Mouse (Mus musculus) heart, embryonic 10.5 days (tissue): ENCODE data around the gene Fbll1. TPM values are rescaled to one million over a fixed set of nuclear protein-coding genes. Genes with fewer than 3 reads are reported as not detected.

Experiments
- DNase-seq: peaks from one replicate; pipeline ENCODE4 v3.0.0-alpha.2; 2017; ENCODE audit warnings: low spot score
- H3K27ac ChIP-seq: fragments of 300-500 bp; sonication (generic); 2 replicates; pipeline ENCODE4 v1.5.1; 2016; ENCODE audit warnings: mild to moderate bottlenecking
- H3K27me3 ChIP-seq: fragments of 300-500 bp; sonication (generic); 2 replicates; pipeline ENCODE4 v1.6.1; 2016; ENCODE audit warnings: mild to moderate bottlenecking; ENCODE audit not compliant: poor library complexity, insufficient read depth, severe bottlenecking
- H3K36me3 ChIP-seq: fragments of 300-500 bp; sonication (generic); 2 replicates; pipeline ENCODE4 v1.6.1; 2016; ENCODE audit warnings: mild to moderate bottlenecking, moderate library complexity
- H3K4me1 ChIP-seq: fragments of 300-500 bp; sonication (generic); 2 replicates; pipeline ENCODE4 v1.6.1; 2016; ENCODE audit warnings: mild to moderate bottlenecking
- H3K4me3 ChIP-seq: fragments of 300-500 bp; sonication (generic); 2 replicates; pipeline ENCODE4 v1.5.1; 2016; ENCODE audit warnings: mild to moderate bottlenecking, moderate library complexity
- H3K9me3 ChIP-seq: fragments of 300-500 bp; sonication (generic); 2 replicates; pipeline ENCODE4 v1.6.1; 2016; ENCODE audit warnings: mild to moderate bottlenecking, moderate library complexity
- WGBS: fragments of 180-500 bp; shearing (Covaris S2); methylation state at CpG from one replicate; pipeline ENCODE4 v1.1.7; 2016; 5-methylcytosine and 5-hydroxymethylcytosine counted together
- polyA plus RNA-seq: library from polyadenylated mRNA; unstranded; fragments of >200 nt; fragmentation: Nextera tagmentation; extraction: Ambion mirVana; gene quantifications from 2 replicates; pipeline ENCODE4 v1.2.1, GENCODE M21; 2016

The Fbll1 gene
- polyA plus RNA-seq, 1 experiment from 2014 or later: not detected

GRCm38 (mm10) chr11:35775606-35776005, 23.1 kb downstream of the Fbll1 start:
- DNase-seq: no peak
- Histone ChIP-seq H3K27ac (no peak overlapping the region), H3K4me1 (peaks cover 7% of the 10 kb centered on the region; the same call in 1 of the 2 replicates), H3K9me3 (no peaks in the 10 kb centered on the region), H3K4me3 (no peak overlapping the region), H3K27me3 (no peaks in the 10 kb centered on the region), H3K36me3 (peaks cover 52% of the 10 kb centered on the region)
- 97% methylated on average over 3 of the region's 3 CpGs for WGBS

DNA sequence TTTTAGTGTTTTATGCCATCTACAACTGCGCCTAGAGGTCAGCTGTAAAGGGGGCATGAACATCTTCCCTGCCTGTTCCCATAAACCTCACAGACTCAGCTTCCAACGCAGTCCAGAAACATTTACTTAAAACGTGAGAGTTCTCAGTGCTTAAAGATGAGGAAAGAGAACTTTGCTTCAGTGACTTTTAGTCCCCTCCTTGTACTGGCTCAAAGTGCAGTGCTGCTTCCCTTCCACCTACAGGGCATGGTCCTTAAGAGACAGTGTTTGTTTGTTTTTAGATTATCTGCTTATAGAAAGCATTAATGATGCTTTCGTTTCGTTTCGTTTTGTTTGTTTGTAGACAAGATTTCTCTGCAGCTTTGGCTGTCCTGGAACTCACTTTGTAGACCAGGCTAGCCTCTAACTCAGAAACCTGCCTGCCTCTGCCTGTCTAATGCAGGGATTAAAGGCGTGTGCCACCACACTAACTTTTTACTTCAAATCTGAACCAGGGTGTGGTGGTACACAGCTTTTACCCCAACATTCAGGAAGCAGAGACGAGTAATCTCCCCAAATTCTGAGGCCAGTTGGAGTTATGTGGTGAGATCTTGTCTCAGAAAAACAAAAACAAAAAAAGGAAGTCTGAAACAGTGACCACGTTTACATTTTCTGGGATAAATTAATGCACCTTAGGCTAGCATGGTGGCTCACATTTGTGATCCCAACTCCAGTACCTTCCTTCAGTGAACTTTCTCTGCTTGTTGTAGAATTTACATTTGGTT, 27.8 kb downstream of the Fbll1 start:
- Histone ChIP-seq H3K4me1 (peaks cover 9% of the 10 kb centered on the region), H3K9me3 (no peaks in the 10 kb centered on the region), H3K36me3 (peaks cover 8% of the 10 kb centered on the region; the same call in 1 of the 2 replicates), H3K27me3 (no peaks in the 10 kb centered on the region), H3K27ac (peak overlapping the region; percentile 99; the same call in 1 of the 2 replicates), H3K4me3 (peak overlapping the region; percentile 90)
- 63% methylated on average over 9 of the region's 9 CpGs for WGBS
- no peak for DNase-seq

- no peaks in the 10 kb centered on the region for H3K27me3 ChIP-seq
- peaks cover 9% of the 10 kb centered on the region for H3K4me1 ChIP-seq
- H3K27ac ChIP-seq: peak overlapping the region; percentile 99
- peak; percentile 88 for DNase-seq
- peak overlapping the region; percentile 90 for H3K4me3 ChIP-seq
- no peaks in the 10 kb centered on the region for H3K9me3 ChIP-seq
- peaks cover 5% of the 10 kb centered on the region; the same call in 1 of the 2 replicates for H3K36me3 ChIP-seq
- under 1% methylated on average over 41 of the region's 41 CpGs for WGBS
Measured at GRCm38 (mm10) chr11:35769746-35770437, 28.8 kb downstream of the Fbll1 start.

DNA sequence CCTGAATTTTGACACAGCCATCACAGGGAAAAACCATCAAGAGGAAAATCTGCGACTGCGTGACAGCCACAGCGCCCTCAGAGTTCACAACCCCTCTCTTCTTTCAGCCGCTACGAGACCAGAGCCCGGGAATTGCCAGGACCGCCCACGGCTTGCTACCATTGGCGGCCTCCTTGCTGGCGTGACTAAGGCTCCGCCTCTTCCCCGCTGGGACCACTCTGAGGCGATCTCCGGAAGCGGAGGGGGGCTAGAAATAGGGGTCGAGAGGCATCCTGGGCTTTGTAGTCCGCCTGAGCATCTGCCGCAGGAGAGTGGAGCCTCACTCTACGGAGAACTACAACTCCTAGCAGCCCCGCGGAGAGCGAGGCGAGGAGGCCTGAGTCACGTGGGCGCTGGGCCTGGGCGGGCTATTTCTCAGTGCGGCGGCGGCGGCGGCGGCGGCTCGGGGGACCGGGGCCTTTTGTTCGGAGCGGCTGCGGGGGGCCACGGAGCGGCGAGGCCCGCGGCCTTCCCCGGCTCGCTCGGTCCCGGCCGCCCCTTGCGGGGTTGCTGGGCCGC, 29.4 kb downstream of the Fbll1 start, which contains the start of gene Pank3:
Pank3 (plus strand) TSS at position 297 of the 558 bp plus-strand sequence.
- DNase-seq: peak; percentile 99
- Histone ChIP-seq H3K27me3 (no peaks in the 10 kb centered on the region), H3K27ac (peak within 1 kb of the TSS; percentile 99), H3K4me3 (peak within 1 kb of the TSS; percentile 90), H3K9me3 (no peaks in the 10 kb centered on the region), H3K4me1 (peaks cover 9% of the 10 kb centered on the region), H3K36me3 (peaks cover 5% of the 10 kb centered on the region; the same call in 1 of the 2 replicates)
- WGBS: under 1% methylated on average over 49 of the region's 50 CpGs

DNA sequence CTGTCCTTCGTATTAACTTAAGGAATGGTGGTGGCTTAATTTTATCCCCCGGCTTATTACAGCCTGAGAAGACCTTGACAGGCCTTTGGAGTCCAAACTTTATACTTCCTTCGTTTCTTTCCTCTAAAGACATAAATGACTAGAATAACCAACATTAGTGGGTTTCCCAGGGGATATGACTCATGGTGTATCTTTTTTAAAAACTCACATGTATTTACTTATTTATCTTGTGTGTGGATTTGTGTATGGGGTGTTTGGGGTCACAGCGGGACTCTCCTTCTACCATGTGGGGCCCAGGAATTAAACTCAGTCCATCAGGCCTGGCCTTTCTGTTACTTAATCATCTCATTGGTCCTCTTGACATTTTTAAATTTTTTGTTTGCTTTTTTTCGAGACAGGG, 31.8 kb downstream of the Fbll1 start:
- 80% methylated on average over 5 of the region's 5 CpGs for WGBS
- Histone ChIP-seq H3K27ac (no peak overlapping the region), H3K4me3 (no peak overlapping the region), H3K9me3 (no peaks in the 10 kb centered on the region), H3K27me3 (peaks cover 3% of the 10 kb centered on the region; the same call in 1 of the 2 replicates), H3K4me1 (peaks cover 9% of the 10 kb centered on the region), H3K36me3 (no peaks in the 10 kb centered on the region)
- DNase-seq: no peak

DNA sequence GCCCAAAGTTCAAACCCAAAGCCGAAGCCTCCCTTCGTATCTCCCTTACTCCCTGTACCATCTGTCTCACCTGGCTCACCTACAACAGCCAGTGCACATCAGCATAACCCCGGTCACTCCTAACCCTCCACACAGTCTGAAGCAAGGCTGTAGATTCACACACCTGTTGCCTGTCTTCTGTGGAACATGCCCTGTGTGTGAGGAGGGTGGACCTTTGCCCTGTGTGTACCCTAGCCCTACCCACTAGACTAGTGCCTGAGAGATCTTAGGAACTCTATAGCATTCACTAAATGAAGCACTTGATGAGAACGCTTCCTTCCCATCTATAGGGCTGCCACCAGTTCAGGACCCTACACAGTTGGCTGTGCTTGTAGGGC, 38.1 kb downstream of the Fbll1 start:
- WGBS: 90% methylated on average over 4 of the region's 4 CpGs
- no peaks in the 10 kb centered on the region; the same call in 1 of the 2 replicates for H3K4me1 ChIP-seq
- H3K4me3 ChIP-seq: no peak overlapping the region
- no peak for DNase-seq
- H3K36me3 ChIP-seq: no peaks in the 10 kb centered on the region
- H3K27me3 ChIP-seq: peaks cover 3% of the 10 kb centered on the region; the same call in 1 of the 2 replicates
- no peaks in the 10 kb centered on the region for H3K9me3 ChIP-seq
- H3K27ac ChIP-seq: no peak overlapping the region

GRCm38 (mm10) chr11:35760001-35760626, 38.6 kb downstream of the Fbll1 start:
- 63% methylated on average over 7 of the region's 7 CpGs for WGBS
- DNase-seq: no peak
- H3K4me1 ChIP-seq: no peaks in the 10 kb centered on the region; the same call in 1 of the 2 replicates

GRCm38 (mm10) chr11:35756411-35757303, 42.0 kb downstream of the Fbll1 start:
- H3K27me3 ChIP-seq: no peaks in the 10 kb centered on the region
- 80% methylated on average over 11 of the region's 11 CpGs for WGBS
- no peaks in the 10 kb centered on the region for H3K9me3 ChIP-seq
- H3K27ac ChIP-seq: no peak overlapping the region
- no peaks in the 10 kb centered on the region for H3K36me3 ChIP-seq
- no peaks in the 10 kb centered on the region; the same call in 1 of the 2 replicates for H3K4me1 ChIP-seq
- no peak overlapping the region for H3K4me3 ChIP-seq
- no peak for DNase-seq

More at GRCm38 (mm10) chr11:35760001-35760626, 38.6 kb downstream of the Fbll1 start:
- Histone ChIP-seq H3K27me3 (peaks cover 3% of the 10 kb centered on the region; the same call in 1 of the 2 replicates), H3K27ac (no peak overlapping the region), H3K9me3 (no peaks in the 10 kb centered on the region), H3K4me3 (no peak overlapping the region), H3K36me3 (no peaks in the 10 kb centered on the region)

DNA sequence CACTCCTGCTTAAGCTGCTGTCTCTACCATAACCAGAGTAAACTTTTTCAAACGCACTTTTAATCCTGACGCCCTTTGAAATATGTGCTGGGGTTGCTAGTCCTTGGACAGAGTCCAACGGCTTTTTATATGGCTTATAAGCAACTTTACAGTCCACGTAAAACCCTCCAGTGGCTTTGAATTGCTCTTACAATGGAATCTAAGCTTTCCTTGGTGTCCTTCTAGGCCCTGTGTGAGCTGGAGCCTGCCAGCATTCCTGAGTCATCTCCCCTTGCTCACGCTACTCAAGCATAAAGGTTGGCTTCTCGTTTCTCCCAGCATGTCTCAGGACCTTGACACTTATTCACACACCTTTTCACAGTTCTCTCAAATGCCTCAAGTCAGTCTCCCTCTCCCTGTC, 43.1 kb downstream of the Fbll1 start:
- Histone ChIP-seq H3K4me3 (no peak overlapping the region), H3K27ac (no peak overlapping the region), H3K36me3 (no peaks in the 10 kb centered on the region), H3K9me3 (no peaks in the 10 kb centered on the region), H3K4me1 (no peaks in the 10 kb centered on the region; the same call in 1 of the 2 replicates), H3K27me3 (no peaks in the 10 kb centered on the region)
- 70% methylated on average over 6 of the region's 6 CpGs for WGBS
- no peak for DNase-seq

DNA sequence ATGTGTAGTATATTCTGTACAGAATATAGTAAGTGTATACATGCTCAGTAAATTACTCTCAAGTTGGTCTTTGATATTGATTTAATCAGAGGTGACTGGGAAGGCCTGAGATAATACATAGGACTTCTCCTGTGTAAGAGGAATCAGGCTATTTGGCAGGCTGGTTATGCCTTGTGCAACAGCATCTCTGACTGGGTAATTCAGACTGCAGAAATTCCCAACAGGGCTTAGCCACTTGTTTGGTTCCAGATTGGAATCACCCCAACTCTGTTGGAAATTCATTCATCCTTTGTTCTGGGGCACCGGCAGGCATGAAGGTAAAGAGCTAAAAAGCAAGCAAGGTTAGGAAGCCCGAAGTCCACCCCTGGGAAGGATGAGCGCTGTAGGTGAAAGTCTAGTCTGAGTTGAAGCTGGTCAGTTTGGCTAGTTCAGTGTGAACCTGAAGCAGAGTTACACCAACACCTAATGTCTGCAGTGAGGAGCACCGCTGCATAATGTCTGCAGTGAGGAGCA, 43.7 kb downstream of the Fbll1 start:
- no peaks in the 10 kb centered on the region for H3K27me3 ChIP-seq
- H3K4me1 ChIP-seq: no peaks in the 10 kb centered on the region; the same call in 1 of the 2 replicates
- no peak overlapping the region for H3K4me3 ChIP-seq
- no peak for DNase-seq
- H3K36me3 ChIP-seq: no peaks in the 10 kb centered on the region
- H3K9me3 ChIP-seq: no peaks in the 10 kb centered on the region
- no peak overlapping the region for H3K27ac ChIP-seq
- 85% methylated on average over 4 of the region's 4 CpGs for WGBS

GRCm38 (mm10) chr11:35750578-35750977, 48.1 kb downstream of the Fbll1 start:
- DNase-seq: no peak
- WGBS: 71% methylated on average over 8 of the region's 8 CpGs
- no peak overlapping the region for H3K4me3 ChIP-seq
- no peaks in the 10 kb centered on the region for H3K27me3 ChIP-seq
- no peak overlapping the region for H3K27ac ChIP-seq
- no peaks in the 10 kb centered on the region for H3K4me1 ChIP-seq
- no peaks in the 10 kb centered on the region for H3K9me3 ChIP-seq
- H3K36me3 ChIP-seq: no peaks in the 10 kb centered on the region
